Mouse (Mus musculus): Measurements from ENCODE around the gene Rasgrf1. TPM values are rescaled to one million over a fixed set of nuclear protein-coding genes. Genes with fewer than 3 reads are reported as not detected.
A peak's percentile ranks its signal among the peaks of the same experiment; 100 is the strongest.

Gene Rasgrf1
- polyA plus RNA-seq (2016; fragmentation: Nextera tagmentation; extraction: Ambion mirVana), result 0.18 and 0.24 TPM in 2 replicates

GRCm38 (mm10) chr9:89909131-89910010 lies at the start of gene Rasgrf1:
Rasgrf1 (plus strand) TSS chr9:89909908.
- Histone ChIP-seq H3K4me1 (peaks cover 28% of the 10 kb centered on the region), H3K36me3 (replicated peaks) (no peaks in the 10 kb centered on the region), H3K4me2 (peak within 1 kb of the TSS; percentile 94), H3K4me3 (replicated peaks) (peak within 1 kb of the TSS; percentile 47), H3K27ac (no peak within 1 kb of the TSS), H3K9me3 (no peaks in the 10 kb centered on the region), H3K9ac (0 out of 2 replicates have a peak within 1 kb of the TSS, but pooled peaks have one; percentile 8), H3K27me3 (peaks cover 93% of the 10 kb centered on the region)
- ATAC-seq (ENCODE audit: low FRiP score), result peak; percentile 82
- WGBS, result under 1% methylated on average over 52 of the region's 64 CpGs

DNA sequence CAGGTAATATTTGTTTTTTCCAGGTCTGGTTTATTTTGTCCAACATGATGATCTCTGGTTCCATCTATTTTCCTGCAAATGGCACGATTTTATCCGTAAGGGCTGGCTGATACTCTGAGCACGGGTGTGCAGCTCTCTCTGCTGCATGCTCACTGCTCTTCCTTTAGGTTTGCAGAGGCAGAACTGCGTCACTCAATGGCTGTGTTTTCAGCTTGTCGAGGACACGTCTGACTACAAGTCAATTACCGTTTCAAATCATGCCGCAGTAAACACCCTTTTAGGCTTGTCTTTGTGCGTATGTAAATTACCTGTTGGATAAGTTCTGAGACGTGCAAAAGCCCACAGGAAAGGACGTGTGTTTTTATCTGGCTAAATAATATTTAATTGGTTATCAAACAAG lies 49.6 kb upstream of the Rasgrf1 start:
- Histone ChIP-seq H3K27ac (no peak overlapping the region), H3K27me3 (0 out of 2 replicates have a peak, but pooled peaks cover 7% of the 10 kb centered on the region), H3K9me3 (no peaks in the 10 kb centered on the region), H3K36me3 (replicated peaks) (no peaks in the 10 kb centered on the region), H3K4me3 (replicated peaks) (no peak overlapping the region), H3K9ac (no peak overlapping the region), H3K4me1 (peaks cover 9% of the 10 kb centered on the region), H3K4me2 (no peak overlapping the region)
- 44% methylated on average over 11 of the region's 11 CpGs for WGBS
- no peak; the same call in 1 of the 2 replicates for ATAC-seq (ENCODE audit: low FRiP score)

DNA sequence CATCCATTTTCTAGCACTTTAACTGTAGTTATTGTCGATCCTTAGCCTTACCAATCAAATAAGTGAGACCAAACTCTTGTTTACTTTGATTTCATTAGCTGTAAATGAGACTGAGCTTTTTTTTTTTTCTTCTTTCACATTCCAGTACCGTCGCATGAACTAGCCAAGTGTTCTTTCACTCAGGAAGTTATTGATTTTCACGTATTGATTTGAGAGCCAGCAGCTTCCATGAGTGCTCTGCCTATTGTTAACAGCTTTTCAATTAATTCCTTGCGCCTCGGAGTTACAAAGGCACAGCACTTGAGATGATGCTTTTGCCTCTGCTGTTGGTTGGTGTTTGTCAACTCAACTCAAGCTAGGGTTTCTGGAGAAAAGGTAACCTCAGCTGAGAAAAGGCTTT lies 49.1 kb upstream of the Rasgrf1 start:
- H3K27ac ChIP-seq, result no peak overlapping the region
- peak; percentile 57; the same call in 1 of the 2 replicates for ATAC-seq (ENCODE audit: low FRiP score)
- H3K4me2 ChIP-seq, result 0 out of 2 replicates have a peak overlapping the region, but pooled peaks have one; percentile 10
- H3K27me3 ChIP-seq, result 0 out of 2 replicates have a peak, but pooled peaks cover 9% of the 10 kb centered on the region
- peaks cover 9% of the 10 kb centered on the region for H3K4me1 ChIP-seq
- no peak overlapping the region for H3K4me3 ChIP-seq (replicated peaks)
- H3K9me3 ChIP-seq, result no peaks in the 10 kb centered on the region
- H3K9ac ChIP-seq, result no peak overlapping the region
- no peaks in the 10 kb centered on the region for H3K36me3 ChIP-seq (replicated peaks)
- WGBS, result 35% methylated on average over 6 of the region's 6 CpGs

GRCm38 (mm10) chr9:89867141-89867540 lies 42.6 kb upstream of the Rasgrf1 start:
- no peaks in the 10 kb centered on the region for H3K36me3 ChIP-seq (replicated peaks)
- WGBS, result 31% methylated on average over 4 of the region's 4 CpGs
- H3K9me3 ChIP-seq, result no peaks in the 10 kb centered on the region
- H3K4me1 ChIP-seq, result peaks cover 7% of the 10 kb centered on the region; the same call in 1 of the 2 replicates
- H3K4me2 ChIP-seq, result no peak overlapping the region
- no peak overlapping the region for H3K4me3 ChIP-seq (replicated peaks)
- no peak overlapping the region for H3K9ac ChIP-seq
- H3K27ac ChIP-seq, result no peak overlapping the region
- ATAC-seq (ENCODE audit: low FRiP score), result no peak
- peaks cover 65% of the 10 kb centered on the region for H3K27me3 ChIP-seq

DNA sequence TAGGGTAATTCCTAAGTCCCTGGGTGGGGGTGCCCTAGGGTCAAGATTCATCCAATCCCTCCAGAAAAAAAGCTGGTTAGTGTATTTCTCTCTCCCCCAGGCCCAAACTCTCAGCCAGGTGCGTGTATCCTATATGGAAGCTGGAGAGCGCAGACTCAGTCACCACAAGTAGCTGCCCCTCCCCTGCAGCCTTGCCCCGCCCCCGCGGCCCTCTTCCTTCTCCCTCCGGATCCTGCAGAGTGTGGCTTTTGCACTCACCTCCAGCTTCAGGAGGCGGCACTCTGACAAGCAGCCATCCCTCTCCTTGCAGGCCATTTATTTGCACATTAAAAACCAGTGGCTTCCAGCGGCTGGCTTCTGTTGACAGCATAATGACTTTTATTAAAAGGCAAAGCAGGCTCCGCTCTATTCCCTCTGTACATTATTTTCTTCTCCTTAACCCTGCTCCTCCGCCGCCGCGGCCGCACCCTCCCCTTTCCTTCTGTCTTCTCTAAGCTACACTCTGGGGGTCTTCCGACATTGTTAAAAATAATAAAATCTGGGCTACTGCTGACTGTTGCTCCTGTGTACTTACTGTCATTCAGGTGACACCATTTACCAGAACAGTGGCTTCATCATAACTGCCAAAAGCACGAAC lies 41.5 kb upstream of the Rasgrf1 start:
- Histone ChIP-seq H3K9me3 (no peaks in the 10 kb centered on the region), H3K9ac (no peak overlapping the region), H3K4me1 (peaks cover 7% of the 10 kb centered on the region; the same call in 1 of the 2 replicates), H3K36me3 (replicated peaks) (no peaks in the 10 kb centered on the region), H3K4me3 (replicated peaks) (0 out of 2 replicates have a peak overlapping the region, but pooled peaks have one; percentile 4), H3K4me2 (peak overlapping the region; percentile 44), H3K27me3 (peaks cover 71% of the 10 kb centered on the region), H3K27ac (no peak overlapping the region)
- under 1% methylated on average over 16 of the region's 16 CpGs for WGBS
- ATAC-seq (ENCODE audit: low FRiP score), result peak; percentile 87

DNA sequence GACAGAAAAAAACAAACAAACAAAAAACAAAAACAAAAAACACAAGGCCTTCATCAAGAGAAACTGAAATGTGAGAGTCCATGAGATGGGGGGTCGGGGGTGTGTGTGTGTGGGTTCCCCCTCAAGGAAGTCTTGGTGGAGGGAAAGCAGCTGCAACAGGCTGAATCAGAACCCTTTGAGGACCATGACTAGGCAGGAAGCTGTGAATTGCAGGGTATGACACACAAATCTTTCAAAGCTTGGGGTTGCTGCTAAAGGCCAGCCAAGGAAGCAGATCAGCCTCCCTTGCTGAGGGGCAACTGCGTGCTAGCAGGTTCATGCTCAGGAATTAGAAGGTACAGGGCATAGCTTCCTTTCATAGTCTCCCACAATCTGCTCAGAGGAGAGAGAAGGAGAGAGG lies 40.1 kb upstream of the Rasgrf1 start:
- H3K4me3 ChIP-seq (replicated peaks), result no peak overlapping the region
- H3K4me2 ChIP-seq, result no peak overlapping the region
- no peak overlapping the region for H3K27ac ChIP-seq
- no peaks in the 10 kb centered on the region for H3K36me3 ChIP-seq (replicated peaks)
- peaks cover 7% of the 10 kb centered on the region; the same call in 1 of the 2 replicates for H3K4me1 ChIP-seq
- no peak overlapping the region for H3K9ac ChIP-seq
- no peak for ATAC-seq (ENCODE audit: low FRiP score)
- no peaks in the 10 kb centered on the region for H3K9me3 ChIP-seq
- H3K27me3 ChIP-seq, result peaks cover 83% of the 10 kb centered on the region
- WGBS, result 15% methylated on average over 2 of the region's 2 CpGs

GRCm38 (mm10) chr9:89870531-89871150 lies 39.1 kb upstream of the Rasgrf1 start:
- ATAC-seq (ENCODE audit: low FRiP score), result no peak
- Histone ChIP-seq H3K4me1 (peaks cover 7% of the 10 kb centered on the region; the same call in 1 of the 2 replicates), H3K27ac (no peak overlapping the region), H3K9ac (no peak overlapping the region), H3K36me3 (replicated peaks) (no peaks in the 10 kb centered on the region), H3K4me3 (replicated peaks) (no peak overlapping the region), H3K27me3 (peaks cover 88% of the 10 kb centered on the region), H3K4me2 (no peak overlapping the region), H3K9me3 (no peaks in the 10 kb centered on the region)
- WGBS, result 6% methylated on average over 8 of the region's 8 CpGs

GRCm38 (mm10) chr9:89872137-89872536 lies 37.6 kb upstream of the Rasgrf1 start:
- 72% methylated on average over 6 of the region's 6 CpGs for WGBS
- Histone ChIP-seq H3K4me3 (replicated peaks) (no peak overlapping the region), H3K4me2 (no peak overlapping the region), H3K27ac (no peak overlapping the region), H3K9me3 (no peaks in the 10 kb centered on the region), H3K27me3 (peaks cover 87% of the 10 kb centered on the region), H3K36me3 (replicated peaks) (no peaks in the 10 kb centered on the region), H3K4me1 (peaks cover 7% of the 10 kb centered on the region; the same call in 1 of the 2 replicates), H3K9ac (no peak overlapping the region)
- no peak for ATAC-seq (ENCODE audit: low FRiP score)

GRCm38 (mm10) chr9:89874434-89874833 lies 35.3 kb upstream of the Rasgrf1 start:
- ATAC-seq (ENCODE audit: low FRiP score), result no peak
- Histone ChIP-seq H3K4me1 (no peaks in the 10 kb centered on the region; the same call in 1 of the 2 replicates), H3K36me3 (replicated peaks) (no peaks in the 10 kb centered on the region), H3K4me2 (no peak overlapping the region), H3K27me3 (peaks cover 77% of the 10 kb centered on the region), H3K4me3 (replicated peaks) (no peak overlapping the region), H3K9ac (no peak overlapping the region), H3K9me3 (no peaks in the 10 kb centered on the region), H3K27ac (no peak overlapping the region)
- WGBS, result 64% methylated on average over 7 of the region's 7 CpGs

- Histone ChIP-seq H3K27ac (no peak overlapping the region), H3K4me3 (replicated peaks) (no peak overlapping the region), H3K4me2 (no peak overlapping the region), H3K9me3 (peaks cover 8% of the 10 kb centered on the region), H3K4me1 (no peaks in the 10 kb centered on the region; the same call in 1 of the 2 replicates), H3K9ac (no peak overlapping the region), H3K36me3 (replicated peaks) (no peaks in the 10 kb centered on the region), H3K27me3 (peaks cover 71% of the 10 kb centered on the region)
- 48% methylated on average over 5 of the region's 5 CpGs for WGBS
- no peak for ATAC-seq (ENCODE audit: low FRiP score)
Observed at GRCm38 (mm10) chr9:89875551-89875950, 34.2 kb upstream of the Rasgrf1 start.

DNA sequence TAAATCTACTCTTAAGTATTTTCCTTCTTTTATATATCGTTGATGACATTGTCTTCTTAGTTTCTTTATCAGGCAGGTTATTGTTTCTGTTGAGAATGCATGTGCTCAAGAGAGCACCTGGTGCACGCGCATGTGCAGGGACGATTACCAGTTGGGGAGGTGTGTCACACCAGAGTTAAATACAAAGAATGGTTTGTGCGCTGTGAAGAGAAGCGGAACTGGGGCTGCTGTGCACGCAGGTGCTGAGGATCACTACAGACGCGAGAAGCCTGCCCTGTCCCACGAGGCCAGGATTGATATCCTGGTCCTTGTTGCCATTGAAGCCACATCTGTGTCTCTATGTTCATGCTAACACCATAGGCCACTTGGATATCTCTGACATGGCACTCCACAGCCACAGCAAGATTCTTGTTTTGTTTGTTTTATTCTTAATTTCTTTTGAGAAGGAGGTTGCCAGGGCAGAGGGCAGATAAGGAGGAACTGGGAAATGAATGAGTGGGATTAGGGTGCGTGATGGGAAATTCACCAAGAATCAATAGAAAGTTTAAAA lies 31.2 kb upstream of the Rasgrf1 start:
- Histone ChIP-seq H3K9ac (no peak overlapping the region), H3K27me3 (peaks cover 60% of the 10 kb centered on the region)

More for the DNA sequence above, 31.2 kb upstream of the Rasgrf1 start:
- Histone ChIP-seq H3K4me2 (no peak overlapping the region), H3K4me1 (no peaks in the 10 kb centered on the region), H3K9me3 (peaks cover 8% of the 10 kb centered on the region), H3K36me3 (replicated peaks) (no peaks in the 10 kb centered on the region), H3K4me3 (replicated peaks) (no peak overlapping the region), H3K27ac (no peak overlapping the region)
- ATAC-seq (ENCODE audit: low FRiP score), result no peak
- WGBS, result 44% methylated on average over 11 of the region's 11 CpGs
